Mouse (Mus musculus) retina, adult 2 months (tissue): ENCODE results near the gene Tet2.
"Not testable (repeated sequence)": the region's sequence is repeated elsewhere in the genome, so short reads cannot be mapped to it uniquely, and the experiment has no call there.

ENCODE experiments used
- DNase-seq: peaks from one replicate; pipeline ENCODE4 v3.0.0-alpha.2; 2012; ENCODE audit warnings: low read depth, low spot score

Gene Tet2

GRCm38 (mm10) chr3:133544551-133545303 lies at the start of gene Tet2:
Gene Tet2 (minus strand): TSS chr3:133545139.
- DNase-seq, result no peak

DNA sequence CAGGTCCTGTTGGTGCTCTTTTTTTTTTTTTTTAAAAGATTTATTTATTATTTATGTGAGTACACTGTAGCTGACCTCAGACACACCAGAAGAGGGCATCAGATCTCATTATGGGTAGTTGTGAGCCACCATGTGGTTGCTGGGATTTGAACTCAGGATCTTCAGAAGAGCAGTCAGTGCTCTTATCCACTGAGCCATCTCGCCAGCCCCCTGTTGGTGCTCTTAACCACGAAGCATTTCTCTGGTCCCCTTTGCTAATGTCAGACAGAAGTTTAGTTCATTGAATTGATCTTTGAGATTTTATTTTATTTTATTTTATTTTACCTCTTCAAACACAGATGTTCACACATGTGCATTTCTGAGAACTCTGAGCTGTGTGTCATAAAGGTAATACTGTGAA lies 48.1 kb upstream of the Tet2 start:
- not testable (repeated sequence) for DNase-seq

DNA sequence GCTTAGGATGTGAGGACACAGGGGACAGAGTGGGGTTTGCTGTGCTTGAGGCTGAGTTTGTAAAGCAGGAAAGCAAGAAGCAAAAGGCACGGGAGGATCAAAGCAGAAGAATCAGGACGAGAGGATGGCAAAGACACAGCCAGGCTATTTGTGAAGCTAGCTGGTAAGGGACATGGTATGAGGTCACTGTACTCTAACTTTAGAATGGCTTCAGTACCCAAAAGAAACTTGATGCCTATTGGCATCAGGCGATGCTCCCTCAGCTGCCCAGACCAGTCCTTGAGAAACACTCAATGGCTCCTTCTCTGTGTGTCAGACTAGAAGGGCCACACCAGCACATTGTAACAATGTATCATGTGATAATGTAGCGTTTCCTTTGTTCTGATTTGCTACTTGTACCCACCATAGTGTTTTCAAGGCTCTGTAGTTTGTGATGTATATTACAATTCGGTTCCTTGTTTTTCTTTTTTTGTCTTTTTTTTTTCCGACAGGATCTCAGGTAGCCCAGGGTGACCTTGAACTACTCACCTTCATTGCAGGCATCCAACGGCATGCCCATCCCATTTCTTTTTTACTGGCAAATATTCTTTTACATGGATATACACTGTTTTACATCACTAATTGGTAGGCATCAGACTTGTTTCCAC lies 45.7 kb upstream of the Tet2 start:
- no peak for DNase-seq

DNA sequence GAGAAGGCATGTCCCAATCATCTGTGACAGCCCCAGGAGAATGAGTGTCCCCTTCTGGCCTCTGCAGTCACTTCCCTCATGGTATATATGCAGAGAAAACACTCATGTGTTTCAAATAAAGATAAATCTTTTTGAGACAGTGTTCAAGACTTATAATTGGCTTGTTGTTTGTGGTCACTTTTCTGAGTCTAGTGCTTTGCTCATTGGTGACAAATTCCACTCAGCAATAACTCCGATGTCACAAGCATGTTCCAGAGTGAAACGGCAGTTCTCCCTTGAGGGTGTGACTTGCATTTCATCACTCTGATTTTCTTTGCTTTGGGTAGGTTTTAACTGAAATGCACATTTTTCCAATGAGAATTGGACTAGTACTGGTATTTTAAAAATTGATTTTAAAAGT lies 40.1 kb upstream of the Tet2 start:
- no peak for DNase-seq

GRCm38 (mm10) chr3:133583411-133584025 lies 38.6 kb upstream of the Tet2 start:
- no peak for DNase-seq

DNA sequence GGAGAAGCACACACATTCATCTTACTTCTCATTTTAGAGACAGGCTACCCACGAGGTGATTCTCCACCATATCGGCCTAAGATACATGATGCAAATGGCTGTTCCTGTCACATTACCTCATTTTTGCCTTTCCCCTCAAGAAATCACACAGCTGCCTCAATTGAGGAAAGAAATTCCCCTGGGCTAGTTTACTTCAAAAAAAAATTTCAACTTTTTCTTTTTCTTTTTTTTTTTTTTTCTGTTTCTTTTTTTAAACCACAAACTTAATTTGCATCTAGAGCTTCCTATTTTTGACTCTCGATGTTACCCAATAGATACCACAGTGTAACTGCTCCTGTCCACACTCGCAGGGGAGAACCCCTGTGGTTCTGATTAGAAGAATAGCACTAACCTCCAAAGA lies 38.0 kb upstream of the Tet2 start:
- DNase-seq, result no peak

DNA sequence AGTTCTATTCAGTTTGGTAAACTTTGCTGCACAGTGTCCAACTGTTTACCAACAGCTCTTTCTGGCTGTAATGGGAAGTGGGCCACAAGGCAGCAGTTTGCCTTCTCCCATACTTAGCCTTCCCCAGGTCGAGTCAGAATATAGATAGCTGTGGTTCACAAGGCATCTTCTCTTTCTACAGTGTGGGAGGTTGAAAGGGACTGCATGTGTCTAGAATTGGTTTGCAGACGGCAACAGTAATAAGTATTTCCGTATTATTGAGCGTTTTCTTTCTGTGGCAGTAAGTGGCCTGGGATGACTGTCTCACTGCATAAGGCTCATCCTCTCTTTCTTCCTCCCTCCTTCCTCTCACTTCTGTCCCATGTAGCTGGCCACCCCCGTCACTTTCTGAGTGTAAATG lies 37.2 kb upstream of the Tet2 start:
- DNase-seq, result no peak

DNA sequence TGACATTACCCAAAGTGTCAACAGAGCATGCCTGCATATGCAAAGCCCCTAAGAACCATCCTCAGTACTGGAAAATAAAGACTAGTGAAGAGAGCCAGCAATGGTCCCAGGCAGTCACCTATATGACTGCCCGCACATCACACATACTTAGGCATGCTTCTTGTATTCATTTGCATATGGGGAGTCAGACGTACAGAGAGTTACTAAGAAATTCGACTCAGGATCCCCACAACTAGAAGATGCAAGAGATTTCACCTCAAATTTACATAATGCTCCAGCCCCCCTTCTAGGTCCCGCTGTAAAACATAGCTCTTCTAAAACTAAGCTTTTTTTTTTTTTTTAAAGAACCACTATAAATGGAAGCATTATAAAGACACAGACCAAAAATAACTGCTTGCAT lies 36.6 kb upstream of the Tet2 start:
- DNase-seq, result no peak

GRCm38 (mm10) chr3:133579671-133580070 lies 34.7 kb upstream of the Tet2 start:
- no peak for DNase-seq

DNA sequence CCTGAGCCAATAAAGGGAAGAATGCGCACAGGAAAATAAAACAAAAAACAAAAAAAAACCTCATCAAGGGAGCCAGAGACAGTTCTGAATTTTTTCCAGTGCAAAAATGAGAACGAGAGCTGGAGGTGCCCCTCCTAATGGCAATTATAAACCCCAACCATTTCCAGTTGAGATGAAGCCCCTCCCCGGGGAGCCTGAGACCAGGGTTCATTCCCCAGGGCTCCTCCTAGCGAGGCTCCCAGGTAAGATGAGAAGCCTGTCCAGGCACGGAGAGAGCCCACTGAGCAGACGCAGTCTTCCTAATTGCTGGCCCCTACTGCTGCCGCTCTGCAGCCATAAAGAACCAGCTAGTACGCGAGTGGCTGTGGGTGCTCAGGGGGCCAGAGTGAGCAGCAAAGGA lies 34.2 kb upstream of the Tet2 start:
- DNase-seq, result no peak

- no peak for DNase-seq
Measured at GRCm38 (mm10) chr3:133574969-133575368, 30.0 kb upstream of the Tet2 start.

GRCm38 (mm10) chr3:133571961-133572360 lies 27.0 kb upstream of the Tet2 start:
- DNase-seq, result no peak

- no peak for DNase-seq
Measured at GRCm38 (mm10) chr3:133563503-133564205, 18.7 kb upstream of the Tet2 start.

GRCm38 (mm10) chr3:133559413-133560114 lies 14.6 kb upstream of the Tet2 start:
- DNase-seq, result no peak

- DNase-seq, result no peak
Measured at GRCm38 (mm10) chr3:133557602-133558001, 12.7 kb upstream of the Tet2 start.

DNA sequence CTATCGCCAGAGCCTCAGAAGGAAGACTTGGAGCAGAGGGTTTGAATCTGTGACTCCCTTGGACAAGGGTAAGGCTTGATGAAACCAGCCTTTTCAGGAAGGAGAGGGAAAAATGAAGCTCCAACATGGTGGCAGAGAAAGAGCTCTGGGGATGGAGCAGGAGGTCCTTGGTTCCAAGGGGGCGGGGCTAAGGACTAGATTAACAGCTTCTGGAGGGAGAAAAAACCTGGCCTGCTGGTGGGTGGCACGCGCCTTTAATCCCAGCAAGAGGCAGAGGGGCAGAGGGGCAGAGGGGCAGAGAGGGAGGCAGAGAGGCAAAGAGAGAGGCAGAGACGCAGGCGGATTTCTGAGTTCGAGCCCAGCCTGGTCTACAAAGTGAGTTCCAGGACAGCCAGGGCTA lies 12.2 kb upstream of the Tet2 start:
- no peak for DNase-seq

DNA sequence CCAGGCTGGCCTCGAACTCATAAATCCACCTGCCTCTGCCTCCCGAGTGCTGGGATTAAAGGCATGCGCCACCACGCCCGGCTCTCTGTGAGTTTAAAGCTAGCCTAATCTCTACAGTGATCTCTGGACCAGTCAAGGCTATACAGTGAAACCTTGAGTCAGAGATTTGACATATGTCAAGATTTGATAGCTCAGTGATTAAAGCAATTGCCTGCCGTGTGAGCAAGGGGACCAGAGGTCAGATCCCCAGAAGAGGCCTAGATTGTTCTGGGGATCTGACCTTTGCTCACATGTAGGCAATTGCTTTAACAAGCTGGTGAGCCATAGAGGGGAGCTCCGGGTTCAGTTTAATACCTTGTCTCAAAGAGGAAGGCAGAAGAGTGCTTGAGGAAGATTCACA lies 10.4 kb upstream of the Tet2 start:
- DNase-seq, result no peak

GRCm38 (mm10) chr3:133554552-133555067 lies 9.7 kb upstream of the Tet2 start:
- no peak for DNase-seq

DNA sequence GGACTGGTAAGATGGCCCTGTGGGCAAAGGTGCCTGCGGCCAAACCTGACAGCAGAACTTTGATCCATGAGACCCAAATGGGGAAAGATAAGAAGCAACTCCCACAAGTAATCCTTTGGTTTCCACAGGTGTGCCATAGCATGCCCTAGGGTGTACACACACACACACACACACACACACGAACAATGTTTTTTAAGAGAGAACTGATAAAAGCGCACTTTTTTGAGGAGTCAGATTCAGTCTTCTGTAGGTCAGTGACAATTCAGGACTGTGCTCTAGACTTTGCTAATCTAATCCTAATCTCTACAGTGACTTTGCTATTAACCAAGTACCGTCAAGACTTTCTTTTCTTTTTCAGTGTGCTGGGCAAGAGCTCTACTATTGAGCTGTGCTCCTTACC lies 9.2 kb upstream of the Tet2 start:
- no peak for DNase-seq

GRCm38 (mm10) chr3:133551941-133552340 lies 7.0 kb upstream of the Tet2 start:
- no peak for DNase-seq

- DNase-seq, result no peak
Measured at GRCm38 (mm10) chr3:133549385-133550170, 4.6 kb upstream of the Tet2 start.
